Mouse (Mus musculus) liver, embryonic 14.5 days (tissue): ENCODE results near the gene Bnip1. TPM values are rescaled to one million over a fixed set of nuclear protein-coding genes. Genes with fewer than 3 reads are reported as not detected.

Experiments used
- ATAC-seq: fragments of 200-750 bp; cut with Nextera tagmentation; 2 replicates; pipeline ENCODE4 v1.8.0; 2017; ENCODE audit warnings: moderate number of reproducible peaks, mild to moderate bottlenecking, moderate library complexity; ENCODE audit not compliant: insufficient read depth
- DNase-seq, 3 experiments: peaks; one replicate each; pipeline ENCODE4 v3.0.0-alpha.2; 2012 to 2013; ENCODE audit warnings: low read depth in 3 of 3, low spot score in 3 of 3
- H3K27ac ChIP-seq: fragments of 300-500 bp; sonication (generic); 2 replicates; pipeline ENCODE4 v1.5.1; 2014; ENCODE audit warnings: moderate library complexity, mild to moderate bottlenecking, control low read depth, inconsistent platforms
- H3K27me3 ChIP-seq: fragments of 300-500 bp; sonication (generic); 2 replicates; pipeline ENCODE4 v1.6.1; 2014; ENCODE audit warnings: mild to moderate bottlenecking, low read length, moderate library complexity; ENCODE audit not compliant: control insufficient read depth, insufficient read depth
- H3K36me3 ChIP-seq: fragments of 300-500 bp; sonication (generic); replicated peaks from 2 replicates; pipeline ENCODE4 v1.6.1; 2014; ENCODE audit warnings: low read depth; ENCODE audit not compliant: control insufficient read depth, insufficient read depth
- H3K4me1 ChIP-seq, 2 experiments: fragments of 200-500 bp in 1 of 2; fragments of 300-500 bp in 1 of 2; sonication (generic) in 1 of 2; replicated peaks; 2 replicates each; pipeline ENCODE4 v1.6.1; 2012 to 2014; ENCODE audit warnings: antibody characterized with exemption in 1 of 2, inconsistent platforms in 1 of 2, low read length in 1 of 2; ENCODE audit not compliant: control insufficient read depth in 2 of 2, insufficient read depth in 2 of 2
- H3K4me2 ChIP-seq: fragments of 300-500 bp; sonication (generic); 2 replicates; pipeline ENCODE4 v1.6.1; 2014; ENCODE audit warnings: low read depth, mild to moderate bottlenecking, control low read depth, moderate library complexity
- H3K4me3 ChIP-seq, 2 experiments: fragments of 200-500 bp in 1 of 2; fragments of 300-500 bp in 1 of 2; sonication (generic) in 1 of 2; 2 replicates each; pipeline ENCODE4 v1.5.1; 2012 to 2014; ENCODE audit warnings: low read depth in 2 of 2, low read length in 2 of 2, mild to moderate bottlenecking in 2 of 2, control low read depth in 1 of 2, inconsistent platforms in 1 of 2, moderate library complexity in 1 of 2; ENCODE audit not compliant: insufficient read depth in 1 of 2
- H3K9ac ChIP-seq: fragments of 300-500 bp; sonication (generic); replicated peaks from 2 replicates; pipeline ENCODE4 v1.6.1; 2014; ENCODE audit warnings: mild to moderate bottlenecking, control low read depth, moderate library complexity
- H3K9me3 ChIP-seq: fragments of 300-500 bp; sonication (generic); 2 replicates; pipeline ENCODE4 v1.6.1; 2016; ENCODE audit warnings: low read length, mixed read lengths; ENCODE audit not compliant: control insufficient read depth
- CTCF ChIP-seq: IDR thresholded peaks from 2 replicates; pipeline ENCODE4 v1.5.1; 2016; ENCODE audit warnings: antibody characterized with exemption, low read depth, control low read depth
- EP300 ChIP-seq: IDR thresholded peaks from 2 replicates; pipeline ENCODE4 v1.6.1; 2016; ENCODE audit warnings: antibody characterized with exemption, low read depth
- WGBS: fragments of 180-500 bp; shearing (Covaris S2); extraction: QIAGEN DNeasy Blood & Tissue Kit; methylation state at CpG from one replicate; pipeline ENCODE4 v1.1.7; 2014; ENCODE audit not compliant: insufficient replicate concordance; 5-methylcytosine and 5-hydroxymethylcytosine counted together
- polyA plus RNA-seq, 2 experiments: library from polyadenylated mRNA; depleted of rRNA in 1 of 2; stranded (reverse) in 1 of 2; unstranded in 1 of 2; fragments of >200 nt; fragmentation: Nextera tagmentation in 1 of 2; extraction: Ambion mirVana in 1 of 2; gene quantifications; 2 replicates each; pipeline versions ENCODE4 v1.2.1 to v1.2.3; 2012 to 2014

Gene Bnip1
- polyA plus RNA-seq, 2 experiments = 13.7 to 15.0 TPM

GRCm38 (mm10) chr17:26753476-26753875 lies 27.4 kb upstream of the Bnip1 start:
- Histone ChIP-seq H3K9me3 (no peaks in the 10 kb centered on the region), H3K4me3 (no peak overlapping the region), H3K36me3 (no peaks in the 10 kb centered on the region), H3K27ac (no peak overlapping the region), H3K9ac (no peak overlapping the region), H3K4me1 (no peaks in the 10 kb centered on the region), H3K27me3 (no peaks in the 10 kb centered on the region), H3K4me2 (no peak overlapping the region)
- WGBS = 68% methylated on average over 2 of the region's 2 CpGs
- TF ChIP-seq CTCF (no peak), EP300 (no peak)
- no peak for DNase-seq
- ATAC-seq = no peak

- ATAC-seq (peak; percentile 95), DNase-seq (peak in 2 of 3 experiments; percentile 46 to 53)
- Histone ChIP-seq H3K9me3 (no peaks in the 10 kb centered on the region), H3K36me3 (no peaks in the 10 kb centered on the region), H3K4me3 (no peak overlapping the region), H3K27ac (peak overlapping the region; percentile 61), H3K4me2 (peak overlapping the region; percentile 36), H3K27me3 (no peaks in the 10 kb centered on the region), H3K4me1 (peaks cover 19 to 24% of the 10 kb centered on the region in 2 experiments), H3K9ac (no peak overlapping the region)
- TF ChIP-seq EP300 (peak; percentile 87), CTCF (no peak)
- 35% methylated on average over 5 of the region's 5 CpGs for WGBS
These were observed 13.6 kb upstream of the Bnip1 start for GRCm38 (mm10) chr17:26767100-26767753.

DNA sequence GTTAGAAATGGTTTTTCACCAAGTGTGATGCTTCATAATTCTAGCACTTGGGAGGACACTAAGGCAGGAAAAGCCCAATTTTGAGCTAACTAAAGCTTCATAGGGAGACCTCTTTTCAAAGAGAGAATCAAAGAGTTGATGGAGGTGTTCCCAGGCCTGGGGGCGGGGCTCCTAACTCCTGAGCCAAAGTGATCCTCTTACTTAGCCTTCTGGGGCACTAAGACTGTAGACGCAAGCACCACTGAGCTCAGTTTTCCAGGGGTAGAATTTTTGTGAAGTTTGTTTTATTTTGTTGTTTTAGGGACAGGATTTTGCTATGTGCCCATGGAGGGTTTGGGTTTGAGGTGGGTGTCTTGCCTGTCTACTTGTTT lies 13.1 kb upstream of the Bnip1 start:
- Histone ChIP-seq H3K27ac (peak overlapping the region; percentile 61; the same call in 1 of the 2 replicates), H3K4me1 (peaks cover 19 to 24% of the 10 kb centered on the region in 2 experiments), H3K36me3 (no peaks in the 10 kb centered on the region), H3K9me3 (no peaks in the 10 kb centered on the region), H3K9ac (no peak overlapping the region), H3K27me3 (no peaks in the 10 kb centered on the region), H3K4me3 (no peak overlapping the region), H3K4me2 (peak overlapping the region; percentile 36)
- DNase-seq (no peak), ATAC-seq (no peak)
- TF ChIP-seq CTCF (no peak), EP300 (no peak)
- WGBS = 61% methylated on average over 2 of the region's 2 CpGs

DNA sequence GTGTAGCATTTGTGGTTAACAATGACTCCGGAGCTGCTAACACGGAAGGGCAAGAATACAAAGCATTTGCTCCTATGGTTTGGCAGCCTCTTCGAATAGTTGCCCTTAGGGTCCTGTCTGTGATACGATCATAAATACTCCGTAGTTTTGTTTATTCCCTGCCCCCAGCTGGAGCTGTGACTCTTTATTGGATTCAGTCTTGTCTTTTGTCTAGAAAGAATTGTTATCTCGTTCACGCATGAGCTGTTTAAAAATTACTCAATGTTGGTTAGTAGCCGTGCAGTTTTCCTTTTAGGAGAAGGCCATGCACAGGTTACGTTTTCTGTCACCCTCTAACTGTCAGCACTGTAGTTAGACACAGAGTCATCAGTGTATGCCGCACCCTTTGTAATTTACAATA lies 4.7 kb upstream of the Bnip1 start:
- Histone ChIP-seq H3K4me2 (no peak overlapping the region), H3K4me1 (peaks cover 7 to 12% of the 10 kb centered on the region in 2 experiments; a peak in 3 of 4 replicates), H3K4me3 (no peak overlapping the region), H3K9me3 (no peaks in the 10 kb centered on the region), H3K27ac (no peak overlapping the region), H3K27me3 (no peaks in the 10 kb centered on the region), H3K36me3 (no peaks in the 10 kb centered on the region), H3K9ac (no peak overlapping the region)
- TF ChIP-seq CTCF (no peak), EP300 (no peak)
- DNase-seq (no peak), ATAC-seq (no peak)
- WGBS = 46% methylated on average over 10 of the region's 10 CpGs

GRCm38 (mm10) chr17:26778001-26778400 lies 2.9 kb upstream of the Bnip1 start:
- H3K27ac ChIP-seq = no peak overlapping the region
- H3K9me3 ChIP-seq = no peaks in the 10 kb centered on the region
- H3K4me1 ChIP-seq = peaks cover 14 to 18% of the 10 kb centered on the region in 2 experiments
- H3K4me2 ChIP-seq = no peak overlapping the region
- TF ChIP-seq EP300 (no peak), CTCF (no peak)
- DNase-seq (no peak), ATAC-seq (no peak)
- H3K9ac ChIP-seq = no peak overlapping the region
- no peak overlapping the region for H3K4me3 ChIP-seq
- H3K27me3 ChIP-seq = no peaks in the 10 kb centered on the region
- H3K36me3 ChIP-seq = no peaks in the 10 kb centered on the region
- 46% methylated on average over 4 of the region's 4 CpGs for WGBS
